Mouse (Mus musculus): Measurements from ENCODE around the gene Tspan5. TPM values are rescaled to one million over a fixed set of nuclear protein-coding genes. Genes with fewer than 3 reads are reported as not detected.

Tspan5 gene
- polyA plus RNA-seq, 1 experiment, result 6.7 TPM

DNA sequence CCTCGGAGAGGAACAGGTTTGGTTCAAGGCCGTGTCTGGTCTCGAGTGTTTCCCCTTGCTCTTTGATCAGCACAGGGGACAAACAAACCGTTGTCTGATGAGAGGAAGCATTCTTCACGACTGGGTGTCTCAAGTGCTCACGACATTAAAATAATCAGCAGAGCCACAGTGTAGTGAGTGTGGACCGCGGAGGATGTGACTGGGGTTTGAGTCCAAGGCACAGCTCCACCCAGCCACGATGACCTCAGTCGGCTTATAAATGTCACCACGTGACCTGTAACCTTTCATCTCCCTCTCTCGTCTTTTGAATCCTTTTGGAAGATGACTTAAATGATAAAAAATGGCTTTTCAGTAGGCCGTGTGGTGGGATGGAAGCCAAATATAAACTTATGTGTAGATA lies 126.4 kb downstream of the Tspan5 start:
- Histone ChIP-seq H3K4me3 (ENCODE audit: insufficient read depth, low read depth, low read length) (0 out of 2 replicates have a peak overlapping the region, but pooled peaks have one; percentile 19), H3K4me1 (ENCODE audit: control insufficient read depth, insufficient read depth, insufficient read length, low read length) (peaks cover 9% of the 10 kb centered on the region), H3K27ac (replicated peaks; ENCODE audit: low read depth, low read length) (no peak overlapping the region)

DNA sequence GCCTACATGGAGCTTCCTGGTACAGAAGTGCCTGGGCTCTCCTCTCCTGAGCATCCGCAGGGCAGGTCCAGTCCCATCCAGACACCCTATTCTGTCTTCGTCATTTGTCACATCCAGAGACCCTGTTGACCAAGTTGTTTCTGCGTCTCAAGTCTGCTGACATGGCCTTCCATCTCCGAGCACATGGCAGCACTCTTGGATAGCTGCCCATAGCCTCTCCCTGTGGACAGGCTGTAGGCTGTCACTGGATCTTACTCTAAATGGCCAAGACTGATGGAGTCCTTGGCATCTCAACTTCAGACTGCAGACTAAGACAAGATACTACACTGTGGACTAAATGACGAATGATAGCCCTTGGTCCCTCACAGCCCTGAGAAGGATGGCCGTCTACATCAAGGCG lies 133.3 kb downstream of the Tspan5 start:
- Histone ChIP-seq H3K27ac (replicated peaks; ENCODE audit: low read depth, low read length) (no peak overlapping the region), H3K4me3 (ENCODE audit: insufficient read depth, low read depth, low read length) (no peak overlapping the region), H3K4me1 (ENCODE audit: control insufficient read depth, insufficient read depth, insufficient read length, low read length) (no peaks in the 10 kb centered on the region)

- H3K4me3 ChIP-seq (ENCODE audit: insufficient read depth, low read depth, low read length), result no peak overlapping the region
These were observed 133.9 kb downstream of the Tspan5 start for GRCm38 (mm10) chr3:138875936-138876335.

GRCm38 (mm10) chr3:138876418-138876817 lies 134.4 kb downstream of the Tspan5 start:
- H3K4me1 ChIP-seq (ENCODE audit: control insufficient read depth, insufficient read depth, insufficient read length, low read length), result no peaks in the 10 kb centered on the region
- H3K4me3 ChIP-seq (ENCODE audit: insufficient read depth, low read depth, low read length), result no peak overlapping the region
- H3K27ac ChIP-seq (replicated peaks; ENCODE audit: low read depth, low read length), result no peak overlapping the region

More at GRCm38 (mm10) chr3:138875936-138876335, 133.9 kb downstream of the Tspan5 start:
- Histone ChIP-seq H3K27ac (replicated peaks; ENCODE audit: low read depth, low read length) (no peak overlapping the region), H3K4me1 (ENCODE audit: control insufficient read depth, insufficient read depth, insufficient read length, low read length) (no peaks in the 10 kb centered on the region)

- Histone ChIP-seq H3K4me3 (ENCODE audit: insufficient read depth, low read depth, low read length) (no peak overlapping the region), H3K4me1 (ENCODE audit: control insufficient read depth, insufficient read depth, insufficient read length, low read length) (no peaks in the 10 kb centered on the region), H3K27ac (replicated peaks; ENCODE audit: low read depth, low read length) (no peak overlapping the region)
These were observed 135.0 kb downstream of the Tspan5 start for GRCm38 (mm10) chr3:138876931-138877361.

DNA sequence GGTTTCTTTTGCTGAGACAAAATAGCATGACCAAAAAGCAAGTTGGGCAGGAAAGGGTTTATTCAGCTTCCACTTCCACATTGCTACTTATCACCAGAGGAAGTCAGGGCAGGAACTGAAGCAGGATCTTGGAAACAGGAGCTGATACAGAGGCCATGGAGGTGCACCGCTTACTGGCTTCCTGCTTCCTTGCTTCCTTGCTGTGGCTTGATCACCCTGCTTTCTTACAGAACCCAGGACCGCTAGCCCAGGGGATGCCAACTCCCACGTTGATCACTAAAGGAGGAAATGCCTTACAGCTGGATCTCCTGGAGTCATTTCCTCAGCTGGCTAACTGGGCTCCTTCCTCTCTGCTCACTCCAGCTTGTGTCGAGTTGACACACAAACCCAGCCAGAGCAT lies 135.7 kb downstream of the Tspan5 start:
- Histone ChIP-seq H3K4me3 (ENCODE audit: insufficient read depth, low read depth, low read length) (no peak overlapping the region), H3K4me1 (ENCODE audit: control insufficient read depth, insufficient read depth, insufficient read length, low read length) (no peaks in the 10 kb centered on the region), H3K27ac (replicated peaks; ENCODE audit: low read depth, low read length) (no peak overlapping the region)

- Histone ChIP-seq H3K27ac (replicated peaks; ENCODE audit: low read depth, low read length) (no peak overlapping the region), H3K4me1 (ENCODE audit: control insufficient read depth, insufficient read depth, insufficient read length, low read length) (no peaks in the 10 kb centered on the region), H3K4me3 (ENCODE audit: insufficient read depth, low read depth, low read length) (no peak overlapping the region)
These were observed 139.2 kb downstream of the Tspan5 start for GRCm38 (mm10) chr3:138880999-138881724.

GRCm38 (mm10) chr3:138881725-138882347 lies 139.8 kb downstream of the Tspan5 start:
- Histone ChIP-seq H3K4me1 (ENCODE audit: control insufficient read depth, insufficient read depth, insufficient read length, low read length) (no peaks in the 10 kb centered on the region), H3K27ac (replicated peaks; ENCODE audit: low read depth, low read length) (no peak overlapping the region), H3K4me3 (ENCODE audit: insufficient read depth, low read depth, low read length) (no peak overlapping the region)

GRCm38 (mm10) chr3:138886121-138886520 lies 144.1 kb downstream of the Tspan5 start:
- Histone ChIP-seq H3K27ac (replicated peaks; ENCODE audit: low read depth, low read length) (no peak overlapping the region), H3K4me3 (ENCODE audit: insufficient read depth, low read depth, low read length) (no peak overlapping the region), H3K4me1 (ENCODE audit: control insufficient read depth, insufficient read depth, insufficient read length, low read length) (peaks cover 3% of the 10 kb centered on the region; the same call in 1 of the 2 replicates)

GRCm38 (mm10) chr3:138889214-138889613 lies 147.2 kb downstream of the Tspan5 start:
- peak overlapping the region; percentile 21 for H3K4me3 ChIP-seq (ENCODE audit: insufficient read depth, low read depth, low read length)
- peak overlapping the region; percentile 72 for H3K27ac ChIP-seq (replicated peaks; ENCODE audit: low read depth, low read length)

GRCm38 (mm10) chr3:138889769-138890295 lies 147.8 kb downstream of the Tspan5 start:
- Histone ChIP-seq H3K4me3 (ENCODE audit: insufficient read depth, low read depth, low read length) (0 out of 2 replicates have a peak overlapping the region, but pooled peaks have one; percentile 23), H3K4me1 (ENCODE audit: control insufficient read depth, insufficient read depth, insufficient read length, low read length) (peaks cover 3% of the 10 kb centered on the region; the same call in 1 of the 2 replicates), H3K27ac (replicated peaks; ENCODE audit: low read depth, low read length) (peak overlapping the region; percentile 72)

More at GRCm38 (mm10) chr3:138889214-138889613, 147.2 kb downstream of the Tspan5 start:
- peaks cover 3% of the 10 kb centered on the region; the same call in 1 of the 2 replicates for H3K4me1 ChIP-seq (ENCODE audit: control insufficient read depth, insufficient read depth, insufficient read length, low read length)

- Histone ChIP-seq H3K27ac (replicated peaks; ENCODE audit: low read depth, low read length) (peak overlapping the region; percentile 46), H3K4me1 (ENCODE audit: control insufficient read depth, insufficient read depth, insufficient read length, low read length) (peaks cover 3% of the 10 kb centered on the region; the same call in 1 of the 2 replicates), H3K4me3 (ENCODE audit: insufficient read depth, low read depth, low read length) (no peak overlapping the region)
These were observed 151.5 kb downstream of the Tspan5 start for GRCm38 (mm10) chr3:138893520-138893919.

GRCm38 (mm10) chr3:138897500-138897899 lies 155.5 kb downstream of the Tspan5 start:
- no peaks in the 10 kb centered on the region for H3K4me1 ChIP-seq (ENCODE audit: control insufficient read depth, insufficient read depth, insufficient read length, low read length)
- H3K4me3 ChIP-seq (ENCODE audit: insufficient read depth, low read depth, low read length), result no peak overlapping the region
- H3K27ac ChIP-seq (replicated peaks; ENCODE audit: low read depth, low read length), result no peak overlapping the region

DNA sequence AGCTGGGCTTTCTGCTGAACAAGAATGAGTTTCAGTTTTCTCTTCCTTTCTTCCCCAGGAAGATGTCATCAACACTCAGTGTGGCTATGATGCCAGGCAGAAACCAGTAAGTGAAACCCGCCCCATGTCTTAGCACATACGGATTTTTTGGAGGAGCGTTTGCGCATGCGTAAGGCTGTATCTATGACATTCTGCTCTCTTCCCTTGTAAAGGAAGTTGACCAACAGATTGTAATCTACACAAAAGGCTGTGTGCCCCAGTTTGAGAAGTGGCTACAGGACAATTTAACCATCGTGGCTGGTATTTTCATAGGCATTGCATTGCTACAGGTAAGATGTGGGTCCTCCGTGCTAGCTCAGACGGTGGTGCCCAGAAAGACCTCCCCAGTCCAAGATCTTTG lies 156.1 kb downstream of the Tspan5 start:
- Histone ChIP-seq H3K27ac (replicated peaks; ENCODE audit: low read depth, low read length) (no peak overlapping the region), H3K4me3 (ENCODE audit: insufficient read depth, low read depth, low read length) (no peak overlapping the region), H3K4me1 (ENCODE audit: control insufficient read depth, insufficient read depth, insufficient read length, low read length) (no peaks in the 10 kb centered on the region)

- Histone ChIP-seq H3K27ac (replicated peaks; ENCODE audit: low read depth, low read length) (no peak overlapping the region), H3K4me3 (ENCODE audit: insufficient read depth, low read depth, low read length) (no peak overlapping the region), H3K4me1 (ENCODE audit: control insufficient read depth, insufficient read depth, insufficient read length, low read length) (no peaks in the 10 kb centered on the region)
These were observed 158.7 kb downstream of the Tspan5 start for GRCm38 (mm10) chr3:138900571-138901141.
